Mouse (Mus musculus) neural tube, embryonic 14.5 days (tissue): Measurements from ENCODE around the gene 0610037L13Rik. TPM values are rescaled to one million over a fixed set of nuclear protein-coding genes. Genes with fewer than 3 reads are reported as not detected.
A peak's percentile ranks its signal among the peaks of the same experiment; 100 is the strongest.

Experiments
- ATAC-seq: fragments of 200-750 bp; cut with Nextera tagmentation; 2 replicates; pipeline ENCODE4 v1.8.0; 2017; ENCODE audit warnings: low read depth, mild to moderate bottlenecking, moderate TSS enrichment, moderate library complexity
- H3K27ac ChIP-seq: fragments of 300-500 bp; sonication (generic); 2 replicates; pipeline ENCODE4 v1.5.1; 2014; ENCODE audit warnings: low read depth, mild to moderate bottlenecking, control low read depth, low read length, moderate library complexity, mixed read lengths
- H3K27me3 ChIP-seq: fragments of 300-500 bp; sonication (generic); 2 replicates; pipeline ENCODE4 v1.6.1; 2014; ENCODE audit warnings: low read length; ENCODE audit not compliant: control insufficient read depth, insufficient read depth
- H3K36me3 ChIP-seq: fragments of 300-500 bp; sonication (generic); 2 replicates; pipeline ENCODE4 v1.6.1; 2014; ENCODE audit warnings: low read length, mixed read lengths; ENCODE audit not compliant: control insufficient read depth, insufficient read depth
- H3K4me1 ChIP-seq: fragments of 300-500 bp; sonication (generic); 2 replicates; pipeline ENCODE4 v1.6.1; 2014; ENCODE audit warnings: low read length; ENCODE audit not compliant: control insufficient read depth, insufficient read depth
- H3K4me2 ChIP-seq: fragments of 300-500 bp; sonication (generic); 2 replicates; pipeline ENCODE4 v1.6.1; 2014; ENCODE audit warnings: mild to moderate bottlenecking, low read depth, low read length, control low read depth
- H3K4me3 ChIP-seq: fragments of 300-500 bp; sonication (generic); 2 replicates; pipeline ENCODE4 v1.5.1; 2014; ENCODE audit warnings: low read depth, low read length, control low read depth, mixed read lengths
- H3K9ac ChIP-seq: fragments of 300-500 bp; sonication (generic); replicated peaks from 2 replicates; pipeline ENCODE4 v1.6.1; 2014; ENCODE audit warnings: low read depth, mild to moderate bottlenecking, control low read depth, low read length, mixed read lengths
- H3K9me3 ChIP-seq: fragments of 300-500 bp; sonication (generic); 2 replicates; pipeline ENCODE4 v1.6.1; 2016; ENCODE audit warnings: low read length; ENCODE audit not compliant: control insufficient read depth
- WGBS: fragments of 180-500 bp; shearing (Covaris S2); extraction: QIAGEN DNeasy Blood & Tissue Kit; methylation state at CpG from one replicate; pipeline ENCODE4 v1.1.7; 2014; 5-methylcytosine and 5-hydroxymethylcytosine counted together
- polyA plus RNA-seq: library from polyadenylated mRNA; unstranded; fragments of >200 nt; fragmentation: Nextera tagmentation; extraction: Ambion mirVana; gene quantifications from 2 replicates; pipeline ENCODE4 v1.2.1, GENCODE M21; 2014

0610037L13Rik gene
- polyA plus RNA-seq, 1 experiment from 2014 or later: 82.6 TPM

GRCm38 (mm10) chr4:107923803-107924194, 34.2 kb downstream of the 0610037L13Rik start:
- H3K27ac ChIP-seq: no peak overlapping the region
- 52% methylated on average over 7 of the region's 7 CpGs for WGBS
- no peak overlapping the region for H3K9ac ChIP-seq

GRCm38 (mm10) chr4:107928269-107928668, 38.7 kb downstream of the 0610037L13Rik start:
- no peak for ATAC-seq
- no peak overlapping the region for H3K4me2 ChIP-seq
- H3K27ac ChIP-seq: no peak overlapping the region
- H3K36me3 ChIP-seq: no peaks in the 10 kb centered on the region
- no peaks in the 10 kb centered on the region for H3K9me3 ChIP-seq
- H3K4me1 ChIP-seq: no peaks in the 10 kb centered on the region
- WGBS: 69% methylated on average over 2 of the region's 2 CpGs
- no peak overlapping the region for H3K4me3 ChIP-seq
- no peak overlapping the region for H3K9ac ChIP-seq
- H3K27me3 ChIP-seq: no peaks in the 10 kb centered on the region

More at GRCm38 (mm10) chr4:107923803-107924194, 34.2 kb downstream of the 0610037L13Rik start:
- 0 out of 2 replicates have a peak, but pooled peaks have one; percentile 3 for ATAC-seq
- peak overlapping the region; percentile 68 for H3K4me3 ChIP-seq
- H3K4me1 ChIP-seq: no peaks in the 10 kb centered on the region
- no peaks in the 10 kb centered on the region for H3K36me3 ChIP-seq
- H3K9me3 ChIP-seq: no peaks in the 10 kb centered on the region
- H3K4me2 ChIP-seq: peak overlapping the region; percentile 83
- no peaks in the 10 kb centered on the region for H3K27me3 ChIP-seq

GRCm38 (mm10) chr4:107928726-107929125, 39.1 kb downstream of the 0610037L13Rik start:
- no peaks in the 10 kb centered on the region for H3K4me1 ChIP-seq
- no peak overlapping the region for H3K27ac ChIP-seq
- H3K4me2 ChIP-seq: no peak overlapping the region
- no peak for ATAC-seq
- H3K27me3 ChIP-seq: no peaks in the 10 kb centered on the region
- H3K9ac ChIP-seq: no peak overlapping the region
- no peaks in the 10 kb centered on the region for H3K9me3 ChIP-seq
- H3K36me3 ChIP-seq: no peaks in the 10 kb centered on the region
- H3K4me3 ChIP-seq: no peak overlapping the region
- 78% methylated on average over 2 of the region's 2 CpGs for WGBS

GRCm38 (mm10) chr4:107931453-107931852, 41.8 kb downstream of the 0610037L13Rik start:
- 85% methylated on average over 3 of the region's 3 CpGs for WGBS
- Histone ChIP-seq H3K9me3 (no peaks in the 10 kb centered on the region), H3K4me3 (no peak overlapping the region), H3K36me3 (no peaks in the 10 kb centered on the region), H3K4me2 (no peak overlapping the region), H3K27ac (no peak overlapping the region), H3K27me3 (no peaks in the 10 kb centered on the region), H3K4me1 (no peaks in the 10 kb centered on the region), H3K9ac (no peak overlapping the region)
- ATAC-seq: no peak

GRCm38 (mm10) chr4:107933239-107933638, 43.6 kb downstream of the 0610037L13Rik start:
- no peaks in the 10 kb centered on the region for H3K9me3 ChIP-seq

GRCm38 (mm10) chr4:107935254-107935653, 45.6 kb downstream of the 0610037L13Rik start:
- H3K9ac ChIP-seq: no peak overlapping the region
- ATAC-seq: no peak
- H3K4me3 ChIP-seq: no peak overlapping the region
- WGBS: 62% methylated on average over 3 of the region's 3 CpGs
- H3K9me3 ChIP-seq: no peaks in the 10 kb centered on the region
- H3K27ac ChIP-seq: no peak overlapping the region
- H3K4me2 ChIP-seq: no peak overlapping the region
- no peaks in the 10 kb centered on the region for H3K27me3 ChIP-seq
- H3K4me1 ChIP-seq: no peaks in the 10 kb centered on the region
- H3K36me3 ChIP-seq: no peaks in the 10 kb centered on the region

More at GRCm38 (mm10) chr4:107933239-107933638, 43.6 kb downstream of the 0610037L13Rik start:
- H3K27me3 ChIP-seq: no peaks in the 10 kb centered on the region
- 85% methylated on average over 8 of the region's 8 CpGs for WGBS
- no peaks in the 10 kb centered on the region for H3K36me3 ChIP-seq
- no peak overlapping the region for H3K9ac ChIP-seq
- ATAC-seq: no peak
- no peak overlapping the region for H3K4me2 ChIP-seq
- H3K4me3 ChIP-seq: no peak overlapping the region
- H3K27ac ChIP-seq: no peak overlapping the region
- H3K4me1 ChIP-seq: no peaks in the 10 kb centered on the region

GRCm38 (mm10) chr4:107937338-107937737, 47.7 kb downstream of the 0610037L13Rik start:
- no peak for ATAC-seq
- WGBS: 22% methylated on average over 6 of the region's 6 CpGs
- H3K9ac ChIP-seq: no peak overlapping the region
- H3K27ac ChIP-seq: no peak overlapping the region
- H3K36me3 ChIP-seq: no peaks in the 10 kb centered on the region
- no peaks in the 10 kb centered on the region for H3K27me3 ChIP-seq
- H3K4me3 ChIP-seq: no peak overlapping the region
- H3K4me2 ChIP-seq: no peak overlapping the region
- no peaks in the 10 kb centered on the region for H3K9me3 ChIP-seq
- no peaks in the 10 kb centered on the region for H3K4me1 ChIP-seq

GRCm38 (mm10) chr4:107938124-107938523, 48.5 kb downstream of the 0610037L13Rik start:
- H3K4me3 ChIP-seq: no peak overlapping the region
- no peaks in the 10 kb centered on the region for H3K4me1 ChIP-seq
- ATAC-seq: no peak
- no peak overlapping the region for H3K27ac ChIP-seq
- H3K27me3 ChIP-seq: no peaks in the 10 kb centered on the region
- H3K9me3 ChIP-seq: no peaks in the 10 kb centered on the region
- no peaks in the 10 kb centered on the region for H3K36me3 ChIP-seq
- H3K9ac ChIP-seq: no peak overlapping the region
- no peak overlapping the region for H3K4me2 ChIP-seq
- WGBS: 80% methylated on average over 2 of the region's 2 CpGs

GRCm38 (mm10) chr4:107942741-107943140, 53.1 kb downstream of the 0610037L13Rik start:
- H3K4me2 ChIP-seq: no peak overlapping the region
- no peak for ATAC-seq
- no peaks in the 10 kb centered on the region for H3K36me3 ChIP-seq
- H3K27me3 ChIP-seq: no peaks in the 10 kb centered on the region
- no peaks in the 10 kb centered on the region for H3K9me3 ChIP-seq
- H3K9ac ChIP-seq: no peak overlapping the region
- H3K4me3 ChIP-seq: no peak overlapping the region
- H3K27ac ChIP-seq: no peak overlapping the region
- H3K4me1 ChIP-seq: no peaks in the 10 kb centered on the region
- 85% methylated on average over 7 of the region's 7 CpGs for WGBS
